Mouse (Mus musculus) embryonic facial prominence, embryonic 15.5 days (tissue): ENCODE measurements around the gene Atp8b4. TPM values are rescaled to one million over a fixed set of nuclear protein-coding genes. Genes with fewer than 3 reads are reported as not detected.
"Not testable (repeated sequence)": the region's sequence is repeated elsewhere in the genome, so short reads cannot be mapped to it uniquely, and the experiment has no call there.

ENCODE experiments used
- ATAC-seq: fragments of 200-750 bp; cut with Nextera tagmentation; 2 replicates; pipeline ENCODE4 v1.8.0; 2017; ENCODE audit warnings: low read depth, moderate TSS enrichment; ENCODE audit not compliant: insufficient number of reproducible peaks, low FRiP score, low TSS enrichment
- H3K27ac ChIP-seq: fragments of 300-500 bp; sonication (generic); replicated peaks from 2 replicates; pipeline ENCODE4 v1.5.1; 2015; ENCODE audit warnings: mild to moderate bottlenecking, inconsistent platforms
- H3K27me3 ChIP-seq: fragments of 300-500 bp; sonication (generic); 2 replicates; pipeline ENCODE4 v1.6.1; 2015; ENCODE audit warnings: inconsistent platforms
- H3K36me3 ChIP-seq: fragments of 300-500 bp; sonication (generic); 2 replicates; pipeline ENCODE4 v1.6.1; 2015; ENCODE audit warnings: mild to moderate bottlenecking, inconsistent platforms
- H3K4me1 ChIP-seq: fragments of 300-500 bp; sonication (generic); 2 replicates; pipeline ENCODE4 v1.6.1; 2015; ENCODE audit warnings: inconsistent platforms
- H3K4me2 ChIP-seq: fragments of 300-500 bp; sonication (generic); replicated peaks from 2 replicates; pipeline ENCODE4 v1.6.1; 2015; ENCODE audit warnings: mild to moderate bottlenecking, inconsistent platforms
- H3K4me3 ChIP-seq: fragments of 300-500 bp; sonication (generic); replicated peaks from 2 replicates; pipeline ENCODE4 v1.5.1; 2015; ENCODE audit warnings: mild to moderate bottlenecking, inconsistent platforms
- H3K9ac ChIP-seq: fragments of 300-500 bp; sonication (generic); 2 replicates; pipeline ENCODE4 v1.6.1; 2015; ENCODE audit warnings: inconsistent platforms
- H3K9me3 ChIP-seq: fragments of 300-500 bp; sonication (generic); replicated peaks from 2 replicates; pipeline ENCODE4 v1.6.1; 2016; ENCODE audit warnings: inconsistent platforms
- WGBS: fragments of 180-500 bp; shearing (Covaris S2); methylation state at CpG from one replicate; pipeline ENCODE4 v1.1.7; 2015; 5-methylcytosine and 5-hydroxymethylcytosine counted together
- polyA plus RNA-seq: library from polyadenylated mRNA; unstranded; fragments of >200 nt; fragmentation: Nextera tagmentation; extraction: Ambion mirVana; gene quantifications from 2 replicates; pipeline ENCODE4 v1.2.1, GENCODE M21; 2015

The Atp8b4 gene
- polyA plus RNA-seq, 1 experiment from 2014 or later = 3.4 TPM

DNA sequence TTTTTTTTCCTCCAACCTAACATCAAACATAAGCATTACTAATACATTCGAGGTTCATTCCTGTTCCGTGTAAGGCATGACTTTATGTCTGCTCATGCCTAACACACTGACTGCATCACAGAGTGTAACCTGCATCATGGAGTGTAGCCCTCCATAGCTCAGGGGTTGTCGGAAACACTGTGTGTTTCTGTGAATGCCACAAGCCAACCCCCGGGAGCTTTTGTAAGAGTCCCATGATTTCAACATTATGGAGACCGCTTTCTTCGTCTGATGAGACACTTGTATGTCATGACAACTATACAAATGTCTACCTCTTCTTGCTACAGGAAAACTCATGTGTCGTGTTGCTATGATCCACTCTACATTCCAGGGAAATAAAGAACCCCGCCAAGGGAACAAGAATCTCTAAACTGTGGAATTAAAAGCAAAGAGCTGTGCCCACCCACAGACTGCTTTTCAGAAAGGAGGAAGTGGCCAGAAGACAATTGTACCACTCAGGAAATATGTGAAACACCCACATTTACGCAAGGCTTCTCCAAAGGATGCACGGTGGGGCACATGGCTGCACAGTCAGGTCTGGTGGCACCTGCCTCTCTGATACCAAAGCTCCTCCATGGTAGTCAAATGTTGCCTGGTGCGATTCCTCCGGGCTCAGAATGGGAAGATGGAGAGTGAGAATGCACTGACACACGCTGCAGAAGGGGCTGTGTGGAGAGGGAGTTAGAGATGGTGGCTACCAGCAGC, 33.9 kb downstream of the Atp8b4 start:
- no peak for ATAC-seq
- WGBS = 67% methylated on average over 13 of the region's 13 CpGs
- Histone ChIP-seq H3K4me1 (peaks cover 5% of the 10 kb centered on the region; the same call in 1 of the 2 replicates), H3K9me3 (no peaks in the 10 kb centered on the region), H3K9ac (no peak overlapping the region), H3K4me3 (no peak overlapping the region), H3K4me2 (no peak overlapping the region), H3K27ac (no peak overlapping the region), H3K27me3 (no peaks in the 10 kb centered on the region; the same call in 1 of the 2 replicates), H3K36me3 (no peaks in the 10 kb centered on the region)

DNA sequence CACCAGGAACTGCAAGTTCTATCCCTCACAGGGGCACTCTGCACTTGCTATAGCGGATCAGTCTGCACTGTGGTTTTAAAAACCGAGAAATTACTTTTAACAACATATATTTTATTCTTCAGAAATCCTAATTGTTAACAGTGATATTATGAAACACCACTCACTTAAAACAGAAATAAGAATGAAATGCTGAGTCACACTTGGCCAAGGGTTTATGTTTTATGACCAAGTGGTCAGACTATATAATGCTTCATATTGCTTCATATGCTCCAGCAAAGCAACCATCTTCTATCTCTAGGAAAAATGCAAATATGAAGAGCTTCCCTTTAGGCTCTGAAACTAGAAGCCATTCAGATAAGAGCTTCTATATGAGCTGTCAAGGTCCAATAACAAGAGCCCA, 41.8 kb downstream of the Atp8b4 start:
- ATAC-seq = no peak
- Histone ChIP-seq H3K4me2 (no peak overlapping the region), H3K9ac (no peak overlapping the region), H3K4me1 (no peaks in the 10 kb centered on the region), H3K27me3 (no peaks in the 10 kb centered on the region), H3K4me3 (no peak overlapping the region), H3K36me3 (no peaks in the 10 kb centered on the region), H3K9me3 (no peaks in the 10 kb centered on the region), H3K27ac (no peak overlapping the region)
- 84% methylated on average over 2 of the region's 2 CpGs for WGBS

DNA sequence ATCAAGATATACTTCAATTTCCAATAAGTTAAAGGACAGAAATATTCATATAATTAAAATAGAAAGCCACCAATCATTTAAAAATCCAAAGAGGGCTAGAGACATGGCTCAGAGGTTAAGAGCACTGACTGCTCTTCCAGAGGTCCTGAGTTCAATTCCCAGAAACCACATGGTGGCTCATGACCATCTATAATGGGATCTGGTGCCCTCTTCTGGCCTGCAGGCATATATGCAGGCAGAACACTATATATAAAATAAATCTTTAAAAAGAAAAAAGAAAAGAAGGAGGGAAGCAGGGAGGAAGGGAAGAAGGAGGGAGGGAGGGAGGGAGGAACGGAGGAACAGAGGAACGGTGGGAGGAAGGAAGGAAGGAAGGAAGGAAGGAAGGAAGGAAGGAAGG, 42.7 kb downstream of the Atp8b4 start:
- WGBS = 48% methylated on average over 2 of the region's 2 CpGs
- not testable (repeated sequence) for H3K9ac ChIP-seq, H3K4me1 ChIP-seq, H3K27ac ChIP-seq, H3K9me3 ChIP-seq, H3K27me3 ChIP-seq, H3K4me2 ChIP-seq, ATAC-seq, H3K4me3 ChIP-seq, H3K36me3 ChIP-seq

DNA sequence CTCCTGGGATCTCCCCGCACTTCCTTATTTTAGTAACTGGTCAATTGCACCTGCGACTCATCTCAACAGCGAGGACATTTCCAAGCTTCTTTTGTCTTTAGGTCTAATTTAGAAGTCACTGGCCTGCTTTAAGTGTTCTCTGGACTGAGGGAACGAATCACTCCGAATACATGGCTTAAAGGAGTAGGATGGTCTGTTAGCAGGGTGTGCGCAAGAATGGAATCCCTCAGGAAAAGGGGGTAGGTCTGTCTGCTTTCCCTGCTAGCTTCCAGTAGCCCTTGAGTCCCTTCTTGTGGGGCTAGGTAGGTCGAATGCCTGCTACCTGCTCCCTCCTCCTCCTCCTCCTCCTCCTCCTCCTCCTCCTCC, 49.6 kb downstream of the Atp8b4 start:
- Histone ChIP-seq H3K4me3 (no peak overlapping the region), H3K27me3 (no peaks in the 10 kb centered on the region), H3K36me3 (no peaks in the 10 kb centered on the region), H3K27ac (peak overlapping the region; percentile 83), H3K4me2 (peak overlapping the region; percentile 38), H3K4me1 (peaks cover 12% of the 10 kb centered on the region), H3K9ac (no peak overlapping the region), H3K9me3 (no peaks in the 10 kb centered on the region)
- no peak for ATAC-seq
- 53% methylated on average over 7 of the region's 7 CpGs for WGBS

DNA sequence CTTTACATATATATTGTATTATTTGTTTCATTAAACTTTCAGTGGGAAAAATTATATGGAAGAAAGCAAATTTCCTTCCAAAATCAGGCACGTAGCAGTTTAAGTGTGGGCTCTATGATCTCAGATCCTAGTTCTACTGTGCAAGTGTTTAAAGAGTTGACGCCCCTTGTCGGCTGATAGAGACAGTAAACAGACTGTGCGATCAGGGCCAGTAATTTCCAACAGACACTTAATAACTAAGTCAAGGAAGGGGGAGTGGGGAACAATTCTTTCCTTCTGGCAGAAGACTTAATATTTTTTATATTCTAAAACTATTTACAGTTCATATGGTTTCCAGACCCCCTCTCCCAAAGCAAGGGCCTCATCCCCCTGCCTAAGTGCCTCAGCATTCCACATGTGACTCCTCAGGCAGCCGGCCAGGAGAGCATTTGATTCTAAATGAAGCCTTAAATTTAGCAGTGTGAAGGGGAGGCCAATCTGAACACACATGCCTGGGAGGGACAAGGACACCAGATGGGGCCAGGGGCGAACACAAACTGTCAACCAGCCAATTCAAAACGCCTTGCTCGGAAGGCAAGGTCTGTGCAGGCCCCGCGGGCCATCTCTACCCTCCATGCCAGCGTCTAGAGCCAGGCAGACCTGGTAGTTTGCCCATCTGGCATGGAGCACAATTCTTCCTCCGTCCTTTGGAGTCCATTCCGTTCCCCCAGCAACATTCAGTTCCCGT, 50.1 kb downstream of the Atp8b4 start:
- ATAC-seq = peak; percentile 91
- Histone ChIP-seq H3K9ac (no peak overlapping the region), H3K4me3 (no peak overlapping the region), H3K27ac (peak overlapping the region; percentile 83), H3K4me2 (peak overlapping the region; percentile 38), H3K27me3 (no peaks in the 10 kb centered on the region), H3K36me3 (no peaks in the 10 kb centered on the region), H3K4me1 (peaks cover 12% of the 10 kb centered on the region), H3K9me3 (no peaks in the 10 kb centered on the region)
- WGBS = 28% methylated on average over 14 of the region's 14 CpGs

DNA sequence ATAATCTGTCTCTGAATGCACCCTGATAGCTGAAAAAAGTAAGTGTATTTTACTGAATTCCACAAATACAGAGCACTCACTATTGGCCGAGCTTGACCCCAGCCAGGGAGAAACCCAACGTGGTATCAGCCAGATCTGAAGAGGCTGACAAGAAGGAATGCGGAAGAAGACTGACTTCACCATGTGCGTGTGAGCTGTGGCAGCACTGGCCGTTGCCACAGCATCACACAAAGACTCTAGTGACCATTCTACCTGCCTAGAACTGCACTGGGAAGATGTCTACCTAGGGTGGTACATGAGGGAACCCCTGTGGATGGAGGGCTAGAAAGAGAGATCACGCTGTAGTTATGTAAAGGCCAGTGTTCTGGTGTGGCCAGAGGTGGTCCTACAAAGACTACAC, 55.4 kb downstream of the Atp8b4 start:
- 71% methylated on average over 6 of the region's 6 CpGs for WGBS
- no peak for ATAC-seq
- H3K36me3 ChIP-seq = no peaks in the 10 kb centered on the region
- 0 out of 2 replicates have a peak, but pooled peaks cover 3% of the 10 kb centered on the region for H3K4me1 ChIP-seq
- H3K27me3 ChIP-seq = no peaks in the 10 kb centered on the region
- no peak overlapping the region for H3K4me2 ChIP-seq
- H3K4me3 ChIP-seq = no peak overlapping the region
- H3K27ac ChIP-seq = no peak overlapping the region
- H3K9me3 ChIP-seq = no peaks in the 10 kb centered on the region
- H3K9ac ChIP-seq = no peak overlapping the region

DNA sequence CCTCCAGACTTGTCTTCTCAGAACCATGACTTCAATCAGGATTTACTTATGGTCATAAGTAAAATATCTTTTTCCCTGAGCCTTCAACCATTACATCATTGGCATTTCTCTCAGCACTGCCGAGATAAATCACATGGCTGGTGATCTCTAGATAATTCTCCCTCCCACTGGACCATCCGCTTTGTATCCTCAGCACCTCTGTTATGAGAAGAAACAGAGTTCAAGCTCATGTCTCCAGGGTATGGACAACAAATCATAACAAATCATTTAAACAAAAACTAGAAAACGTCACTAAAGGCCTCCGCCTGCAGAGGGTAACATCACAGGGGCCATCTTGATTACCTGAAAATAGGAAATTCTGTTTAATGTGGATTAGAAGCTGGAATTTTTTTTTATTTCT, 58.9 kb downstream of the Atp8b4 start:
- H3K9me3 ChIP-seq = no peaks in the 10 kb centered on the region
- no peaks in the 10 kb centered on the region for H3K4me1 ChIP-seq
- no peak overlapping the region for H3K4me3 ChIP-seq
- H3K27ac ChIP-seq = no peak overlapping the region
- H3K36me3 ChIP-seq = no peaks in the 10 kb centered on the region
- no peak overlapping the region for H3K4me2 ChIP-seq
- H3K9ac ChIP-seq = no peak overlapping the region
- H3K27me3 ChIP-seq = no peaks in the 10 kb centered on the region
- 0 out of 2 replicates have a peak, but pooled peaks have one; percentile 39 for ATAC-seq
- WGBS = 56% methylated on average over 4 of the region's 4 CpGs

DNA sequence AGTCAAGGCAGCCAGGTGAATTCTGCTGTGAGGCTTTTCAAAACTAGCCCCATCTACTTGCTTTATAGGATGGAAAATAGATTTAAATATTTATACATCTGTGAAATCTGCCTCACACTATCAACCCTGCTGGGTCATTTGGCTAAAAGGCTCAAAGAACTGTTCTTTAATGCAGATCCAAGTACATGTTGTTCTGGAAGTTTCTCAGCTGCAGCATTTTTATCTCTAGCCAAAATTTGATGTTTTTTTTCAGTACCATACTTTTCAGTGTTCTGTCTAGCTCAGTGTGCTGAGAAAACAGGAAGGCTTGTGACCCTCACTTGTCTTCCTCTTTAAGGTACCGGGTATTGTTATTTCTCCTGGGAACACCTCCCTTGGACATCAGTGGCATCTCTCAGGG, 65.8 kb downstream of the Atp8b4 start:
- H3K27ac ChIP-seq = no peak overlapping the region
- 69% methylated on average over 1 of the region's 1 CpGs for WGBS
- no peak overlapping the region for H3K4me2 ChIP-seq
- H3K9me3 ChIP-seq = no peaks in the 10 kb centered on the region
- ATAC-seq = no peak
- H3K4me3 ChIP-seq = no peak overlapping the region
- no peak overlapping the region for H3K9ac ChIP-seq
- no peaks in the 10 kb centered on the region for H3K36me3 ChIP-seq
- no peaks in the 10 kb centered on the region for H3K27me3 ChIP-seq
- no peaks in the 10 kb centered on the region for H3K4me1 ChIP-seq

DNA sequence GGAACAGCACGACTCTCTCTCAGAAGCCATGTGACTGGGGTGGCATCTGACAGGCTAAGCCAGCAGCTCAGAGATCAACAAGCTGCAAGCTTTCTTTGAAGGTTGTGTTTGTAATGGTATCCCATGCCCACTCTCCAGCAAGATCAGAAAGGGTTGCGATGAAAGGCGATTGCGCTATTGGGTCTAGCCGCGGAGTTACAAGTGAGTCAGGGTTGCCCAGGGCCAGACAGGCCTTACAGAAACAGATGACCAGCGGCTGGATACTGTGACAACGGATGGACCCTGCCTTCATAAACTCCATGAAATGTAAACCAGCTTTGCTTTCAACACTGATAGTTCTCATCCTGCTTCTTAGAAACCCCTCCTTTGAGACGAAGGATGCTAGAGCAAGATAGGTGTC, 66.2 kb downstream of the Atp8b4 start:
- H3K36me3 ChIP-seq = no peaks in the 10 kb centered on the region
- no peak for ATAC-seq
- no peak overlapping the region for H3K4me2 ChIP-seq
- H3K27ac ChIP-seq = no peak overlapping the region
- no peaks in the 10 kb centered on the region for H3K4me1 ChIP-seq
- H3K9ac ChIP-seq = no peak overlapping the region
- H3K27me3 ChIP-seq = no peaks in the 10 kb centered on the region
- 83% methylated on average over 9 of the region's 9 CpGs for WGBS
- H3K9me3 ChIP-seq = no peaks in the 10 kb centered on the region
- no peak overlapping the region for H3K4me3 ChIP-seq

DNA sequence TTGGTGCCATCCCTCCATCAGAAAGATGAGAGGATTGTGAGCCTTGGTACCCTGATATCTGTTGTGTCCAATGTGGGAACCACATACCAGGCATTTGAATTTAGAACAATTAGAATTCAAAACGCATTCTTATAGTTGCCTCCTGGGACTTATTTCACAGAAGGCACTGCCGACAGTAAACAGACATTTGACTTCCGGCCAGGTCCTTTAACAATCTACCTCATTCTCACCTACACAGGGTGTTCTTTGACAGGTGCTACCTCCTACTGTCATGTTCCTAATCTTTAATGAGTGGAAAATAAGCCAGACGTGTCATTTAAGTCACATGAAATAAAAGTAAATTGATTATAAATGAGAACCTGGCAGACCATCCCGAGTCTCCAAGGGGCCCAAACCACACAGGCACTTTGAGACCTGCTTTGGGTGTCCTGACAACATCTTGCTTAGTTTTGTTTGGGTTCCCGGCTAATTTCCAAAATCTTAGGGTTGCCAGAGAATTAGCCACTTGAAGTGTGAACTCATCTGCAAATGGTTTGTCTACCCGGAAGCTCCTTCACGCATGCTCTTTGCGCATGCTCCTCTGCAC, 67.9 kb downstream of the Atp8b4 start:
- no peak overlapping the region for H3K27ac ChIP-seq
- no peak for ATAC-seq
- no peaks in the 10 kb centered on the region for H3K36me3 ChIP-seq
- WGBS = 68% methylated on average over 9 of the region's 9 CpGs
- H3K27me3 ChIP-seq = no peaks in the 10 kb centered on the region
- no peaks in the 10 kb centered on the region for H3K4me1 ChIP-seq
- no peaks in the 10 kb centered on the region for H3K9me3 ChIP-seq
- no peak overlapping the region for H3K4me2 ChIP-seq
- no peak overlapping the region for H3K4me3 ChIP-seq
- no peak overlapping the region for H3K9ac ChIP-seq

DNA sequence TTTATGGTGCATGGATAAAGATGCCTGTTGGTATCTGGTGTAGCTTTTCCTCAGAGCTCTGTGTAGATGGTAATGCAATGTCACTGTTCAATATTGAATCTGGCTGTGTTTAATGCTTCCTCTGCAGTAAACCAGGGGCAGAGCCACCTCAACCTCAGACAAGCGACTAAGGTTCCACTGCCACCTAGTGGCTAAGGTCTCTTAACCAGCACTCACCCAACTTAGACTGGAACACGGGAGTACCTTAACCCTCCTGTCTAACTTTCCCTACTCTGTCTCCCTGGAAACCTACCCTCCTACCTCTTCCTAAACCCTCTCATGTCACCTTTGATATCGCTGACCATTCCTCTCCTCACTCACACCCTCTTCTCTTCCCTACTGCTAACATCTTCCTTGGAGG, 71.2 kb downstream of the Atp8b4 start:
- Histone ChIP-seq H3K4me2 (no peak overlapping the region), H3K27ac (no peak overlapping the region), H3K4me3 (no peak overlapping the region), H3K4me1 (no peaks in the 10 kb centered on the region), H3K9ac (no peak overlapping the region), H3K27me3 (no peaks in the 10 kb centered on the region), H3K9me3 (no peaks in the 10 kb centered on the region), H3K36me3 (no peaks in the 10 kb centered on the region)
- ATAC-seq = no peak
- WGBS = 12% methylated on average over 3 of the region's 3 CpGs
